Mouse (Mus musculus): ENCODE measurements around the gene Fen1. TPM values are rescaled to one million over a fixed set of nuclear protein-coding genes. Genes with fewer than 3 reads are reported as not detected.

The Fen1 gene
- polyA plus RNA-seq, 1 experiment, result 28.7 TPM

- Histone ChIP-seq H3K4me1 (ENCODE audit: control insufficient read depth, insufficient read depth, low read length) (peaks cover 9% of the 10 kb centered on the region), H3K4me3 (ENCODE audit: control insufficient read depth, low read depth, low read length) (no peak overlapping the region), H3K27me3 (ENCODE audit: control insufficient read depth, insufficient read depth, low read length) (no peaks in the 10 kb centered on the region), H3K27ac (ENCODE audit: control insufficient read depth, insufficient read depth, low read depth, low read length) (no peak overlapping the region), H3K36me3 (ENCODE audit: control insufficient read depth, insufficient read depth, low read length) (no peaks in the 10 kb centered on the region)
- TF ChIP-seq CTCF (IDR thresholded peaks at IDR 0.05; ENCODE audit: control insufficient read depth, insufficient read depth, insufficient replicate concordance, low read depth, low read length), result no peak
- no peak for TF ChIP-seq POLR2A (IDR thresholded peaks at IDR 0.05; ENCODE audit: control insufficient read depth, low read depth, low read length)
Observed at GRCm38 (mm10) chr19:10239419-10239818, 35.5 kb upstream of the Fen1 start.

GRCm38 (mm10) chr19:10238477-10238876 lies 34.5 kb upstream of the Fen1 start:
- H3K4me1 ChIP-seq (ENCODE audit: control insufficient read depth, insufficient read depth, low read length), result peaks cover 9% of the 10 kb centered on the region
- H3K27me3 ChIP-seq (ENCODE audit: control insufficient read depth, insufficient read depth, low read length), result no peaks in the 10 kb centered on the region
- H3K4me3 ChIP-seq (ENCODE audit: control insufficient read depth, low read depth, low read length), result no peak overlapping the region
- H3K36me3 ChIP-seq (ENCODE audit: control insufficient read depth, insufficient read depth, low read length), result no peaks in the 10 kb centered on the region
- no peak for TF ChIP-seq CTCF (IDR thresholded peaks at IDR 0.05; ENCODE audit: control insufficient read depth, insufficient read depth, insufficient replicate concordance, low read depth, low read length)
- no peak for TF ChIP-seq POLR2A (IDR thresholded peaks at IDR 0.05; ENCODE audit: control insufficient read depth, low read depth, low read length)
- H3K27ac ChIP-seq (ENCODE audit: control insufficient read depth, insufficient read depth, low read depth, low read length), result no peak overlapping the region

GRCm38 (mm10) chr19:10235784-10236565 lies 32.0 kb upstream of the Fen1 start:
- Histone ChIP-seq H3K4me1 (ENCODE audit: control insufficient read depth, insufficient read depth, low read length) (peaks cover 9% of the 10 kb centered on the region), H3K27me3 (ENCODE audit: control insufficient read depth, insufficient read depth, low read length) (no peaks in the 10 kb centered on the region), H3K4me3 (ENCODE audit: control insufficient read depth, low read depth, low read length) (no peak overlapping the region), H3K27ac (ENCODE audit: control insufficient read depth, insufficient read depth, low read depth, low read length) (no peak overlapping the region), H3K36me3 (ENCODE audit: control insufficient read depth, insufficient read depth, low read length) (no peaks in the 10 kb centered on the region)
- TF ChIP-seq CTCF (IDR thresholded peaks at IDR 0.05; ENCODE audit: control insufficient read depth, insufficient read depth, insufficient replicate concordance, low read depth, low read length), result no peak
- no peak for TF ChIP-seq POLR2A (IDR thresholded peaks at IDR 0.05; ENCODE audit: control insufficient read depth, low read depth, low read length)

DNA sequence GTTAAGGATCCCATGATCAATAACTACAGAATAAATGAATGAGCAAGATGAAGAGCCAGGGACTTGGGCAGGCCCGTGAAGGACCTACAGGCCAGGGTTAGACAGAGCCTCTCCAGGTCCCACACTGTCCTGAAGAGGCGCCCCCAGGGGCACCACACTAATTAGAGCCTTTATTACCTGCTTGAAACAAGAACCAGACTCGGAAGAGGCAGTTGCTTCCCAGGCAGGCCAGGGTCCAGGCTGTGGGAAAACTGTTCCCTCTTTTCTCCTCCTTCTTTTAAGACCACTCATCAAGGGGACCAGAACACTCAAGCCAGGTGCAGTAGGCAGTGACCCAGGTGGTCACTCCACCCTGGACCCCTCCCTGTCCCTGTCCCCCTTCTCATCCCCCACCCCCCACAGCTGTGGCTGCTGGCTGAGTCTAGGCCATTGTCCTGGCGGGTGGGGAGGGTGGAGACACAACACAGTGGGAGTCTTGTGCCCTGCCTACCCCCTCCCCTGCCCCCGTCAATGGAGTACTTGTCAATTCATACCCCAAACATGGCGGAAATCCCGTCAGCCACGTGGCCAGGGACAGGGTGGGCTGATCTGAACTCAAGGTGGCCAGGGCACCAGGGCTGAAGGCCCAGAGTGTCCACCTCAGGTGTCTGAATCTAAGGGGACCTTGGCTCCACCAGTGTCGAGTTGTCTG lies 28.5 kb upstream of the Fen1 start:
- Histone ChIP-seq H3K27me3 (ENCODE audit: control insufficient read depth, insufficient read depth, low read length) (no peaks in the 10 kb centered on the region), H3K4me1 (ENCODE audit: control insufficient read depth, insufficient read depth, low read length) (no peaks in the 10 kb centered on the region), H3K4me3 (ENCODE audit: control insufficient read depth, low read depth, low read length) (no peak overlapping the region), H3K36me3 (ENCODE audit: control insufficient read depth, insufficient read depth, low read length) (no peaks in the 10 kb centered on the region), H3K27ac (ENCODE audit: control insufficient read depth, insufficient read depth, low read depth, low read length) (no peak overlapping the region)
- TF ChIP-seq POLR2A (IDR thresholded peaks at IDR 0.05; ENCODE audit: control insufficient read depth, low read depth, low read length) (no peak), CTCF (IDR thresholded peaks at IDR 0.05; ENCODE audit: control insufficient read depth, insufficient read depth, insufficient replicate concordance, low read depth, low read length) (no peak)

GRCm38 (mm10) chr19:10231871-10232270 lies 27.9 kb upstream of the Fen1 start:
- Histone ChIP-seq H3K27me3 (ENCODE audit: control insufficient read depth, insufficient read depth, low read length) (no peaks in the 10 kb centered on the region), H3K4me1 (ENCODE audit: control insufficient read depth, insufficient read depth, low read length) (no peaks in the 10 kb centered on the region), H3K27ac (ENCODE audit: control insufficient read depth, insufficient read depth, low read depth, low read length) (no peak overlapping the region), H3K4me3 (ENCODE audit: control insufficient read depth, low read depth, low read length) (no peak overlapping the region), H3K36me3 (ENCODE audit: control insufficient read depth, insufficient read depth, low read length) (no peaks in the 10 kb centered on the region)
- TF ChIP-seq CTCF (IDR thresholded peaks at IDR 0.05; ENCODE audit: control insufficient read depth, insufficient read depth, insufficient replicate concordance, low read depth, low read length) (no peak), POLR2A (IDR thresholded peaks at IDR 0.05; ENCODE audit: control insufficient read depth, low read depth, low read length) (no peak)

- TF ChIP-seq POLR2A (IDR thresholded peaks at IDR 0.05; ENCODE audit: control insufficient read depth, low read depth, low read length) (no peak), CTCF (IDR thresholded peaks at IDR 0.05; ENCODE audit: control insufficient read depth, insufficient read depth, insufficient replicate concordance, low read depth, low read length) (no peak)
- Histone ChIP-seq H3K36me3 (ENCODE audit: control insufficient read depth, insufficient read depth, low read length) (no peaks in the 10 kb centered on the region), H3K4me3 (ENCODE audit: control insufficient read depth, low read depth, low read length) (no peak overlapping the region), H3K27ac (ENCODE audit: control insufficient read depth, insufficient read depth, low read depth, low read length) (no peak overlapping the region), H3K27me3 (ENCODE audit: control insufficient read depth, insufficient read depth, low read length) (no peaks in the 10 kb centered on the region), H3K4me1 (ENCODE audit: control insufficient read depth, insufficient read depth, low read length) (no peaks in the 10 kb centered on the region)
Observed at GRCm38 (mm10) chr19:10231016-10231415, 27.0 kb upstream of the Fen1 start.

DNA sequence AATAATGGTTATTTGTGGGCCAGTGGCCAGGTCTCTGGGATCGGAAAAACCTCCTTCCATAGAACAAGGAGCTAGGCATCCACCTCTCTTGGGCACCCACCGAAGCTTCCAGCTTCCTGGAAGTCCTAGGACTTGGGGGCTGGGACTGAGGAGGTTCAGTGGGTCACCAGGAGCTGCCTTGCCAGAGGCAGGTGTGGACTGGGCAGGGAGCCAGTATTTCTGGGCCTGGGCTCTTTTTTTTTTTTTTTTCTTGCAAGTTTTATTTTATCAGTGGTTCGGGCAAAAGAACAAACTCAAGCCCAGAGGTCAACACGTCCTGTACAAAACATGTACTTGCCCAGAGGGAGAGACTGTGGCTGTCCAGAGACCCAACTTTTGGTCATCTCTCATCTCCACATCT lies 21.8 kb upstream of the Fen1 start:
- Histone ChIP-seq H3K27me3 (ENCODE audit: control insufficient read depth, insufficient read depth, low read length) (no peaks in the 10 kb centered on the region), H3K4me1 (ENCODE audit: control insufficient read depth, insufficient read depth, low read length) (peaks cover 9% of the 10 kb centered on the region), H3K4me3 (ENCODE audit: control insufficient read depth, low read depth, low read length) (no peak overlapping the region), H3K36me3 (ENCODE audit: control insufficient read depth, insufficient read depth, low read length) (no peaks in the 10 kb centered on the region), H3K27ac (ENCODE audit: control insufficient read depth, insufficient read depth, low read depth, low read length) (no peak overlapping the region)
- no peak for TF ChIP-seq POLR2A (IDR thresholded peaks at IDR 0.05; ENCODE audit: control insufficient read depth, low read depth, low read length)

Data from testis, adult 2 months (tissue).